Mouse (Mus musculus) embryonic fibroblast, embryonic 13.5 days (primary cell): ENCODE results near the gene Mrc2. TPM values are rescaled to one million over a fixed set of nuclear protein-coding genes. Genes with fewer than 3 reads are reported as not detected.

Experiments used
- H3K27ac ChIP-seq: 2 replicates; pipeline ENCODE4 v1.5.1; 2012; ENCODE audit warnings: low read length, control low read depth, inconsistent platforms; ENCODE audit not compliant: insufficient read depth
- H3K4me1 ChIP-seq: 2 replicates; pipeline ENCODE4 v1.6.1; 2011; ENCODE audit warnings: low read length; ENCODE audit not compliant: control insufficient read depth, insufficient read depth
- H3K4me3 ChIP-seq: 2 replicates; pipeline ENCODE4 v1.5.1; 2011; ENCODE audit warnings: mild to moderate bottlenecking, control low read depth, low read length; ENCODE audit not compliant: insufficient read depth
- CTCF ChIP-seq: IDR thresholded peaks from 2 replicates; pipeline ENCODE4 v1.5.1; 2011; ENCODE audit warnings: mild to moderate bottlenecking, control low read depth, low read length, moderate library complexity, borderline replicate concordance; ENCODE audit not compliant: insufficient read depth
- POLR2A ChIP-seq: IDR thresholded peaks from 2 replicates; pipeline ENCODE4 v1.6.1; 2011; ENCODE audit warnings: low read depth, mild to moderate bottlenecking, control low read depth, low read length, moderate library complexity
- polyA plus RNA-seq: library from polyadenylated mRNA; stranded (reverse); fragments of >200 nt; gene quantifications from 2 replicates; pipeline ENCODE4 v1.2.4, GENCODE M21; 2011; ENCODE audit warnings: low read depth; ENCODE audit not compliant: missing spikeins, insufficient read length

Gene Mrc2
- polyA plus RNA-seq, 1 experiment = 144 TPM

DNA sequence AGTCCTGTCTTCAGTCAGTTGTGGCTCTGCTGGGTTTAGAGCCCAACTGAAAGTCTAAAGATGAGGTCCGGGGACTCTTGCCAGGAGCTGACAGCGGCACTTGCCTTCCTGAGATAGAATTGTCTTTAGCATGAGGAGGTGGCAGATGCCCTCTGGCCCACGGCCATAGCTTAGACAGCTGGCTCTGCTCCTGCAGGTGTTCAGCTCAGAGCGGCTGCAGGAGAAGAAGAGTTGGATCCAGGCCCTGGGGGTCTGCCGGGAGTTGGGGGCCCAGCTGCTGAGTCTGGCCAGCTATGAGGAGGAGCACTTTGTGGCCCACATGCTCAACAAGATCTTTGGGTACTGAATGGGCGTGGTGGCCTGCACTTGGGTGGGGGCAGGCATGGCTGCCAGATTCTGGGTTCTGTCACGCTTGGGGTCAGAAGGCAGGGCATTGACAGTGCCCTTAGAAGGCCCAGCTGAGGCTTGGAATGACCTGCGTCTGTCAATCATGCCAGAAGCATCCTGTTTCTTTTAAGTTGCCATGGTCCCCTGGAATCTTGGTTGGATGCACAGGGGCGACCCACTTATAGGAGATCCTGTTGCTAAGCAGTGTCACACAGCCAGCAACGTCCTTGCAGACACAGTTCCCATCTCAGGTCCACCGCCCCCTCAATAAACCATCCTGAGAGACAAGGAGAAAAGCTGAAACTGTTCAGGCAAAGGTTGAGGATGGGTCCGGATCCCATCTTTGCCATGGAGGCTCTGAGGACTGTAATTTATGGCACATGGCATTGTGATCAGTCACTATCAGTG, 46.4 kb downstream of the Mrc2 start:
- Histone ChIP-seq H3K4me1 (no peaks in the 10 kb centered on the region), H3K27ac (no peak overlapping the region), H3K4me3 (no peak overlapping the region)
- TF ChIP-seq POLR2A (no peak), CTCF (no peak)

DNA sequence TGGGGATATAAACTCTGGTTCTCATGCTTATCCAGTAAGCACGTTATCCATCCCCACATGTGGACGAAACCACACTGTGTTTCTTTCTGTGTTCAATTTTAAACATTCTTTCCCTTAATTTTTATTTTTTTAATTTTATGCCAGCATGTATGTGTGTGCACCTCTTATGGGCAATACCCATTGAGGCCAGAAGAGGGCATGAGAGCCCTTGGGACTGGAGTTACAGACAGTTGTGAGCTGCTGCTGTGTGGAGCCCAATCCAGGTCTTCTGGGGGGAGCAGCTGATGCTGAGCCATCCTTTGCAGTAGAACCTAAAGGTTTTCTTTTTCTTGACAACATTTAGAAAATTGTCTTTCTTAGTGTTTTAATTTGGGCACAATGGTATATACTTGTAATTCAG, 52.8 kb downstream of the Mrc2 start:
- no peak overlapping the region for H3K27ac ChIP-seq
- TF ChIP-seq POLR2A (no peak), CTCF (peak; percentile 33; the same call in 1 of the 2 replicates)
- no peak overlapping the region for H3K4me3 ChIP-seq
- H3K4me1 ChIP-seq = no peaks in the 10 kb centered on the region

DNA sequence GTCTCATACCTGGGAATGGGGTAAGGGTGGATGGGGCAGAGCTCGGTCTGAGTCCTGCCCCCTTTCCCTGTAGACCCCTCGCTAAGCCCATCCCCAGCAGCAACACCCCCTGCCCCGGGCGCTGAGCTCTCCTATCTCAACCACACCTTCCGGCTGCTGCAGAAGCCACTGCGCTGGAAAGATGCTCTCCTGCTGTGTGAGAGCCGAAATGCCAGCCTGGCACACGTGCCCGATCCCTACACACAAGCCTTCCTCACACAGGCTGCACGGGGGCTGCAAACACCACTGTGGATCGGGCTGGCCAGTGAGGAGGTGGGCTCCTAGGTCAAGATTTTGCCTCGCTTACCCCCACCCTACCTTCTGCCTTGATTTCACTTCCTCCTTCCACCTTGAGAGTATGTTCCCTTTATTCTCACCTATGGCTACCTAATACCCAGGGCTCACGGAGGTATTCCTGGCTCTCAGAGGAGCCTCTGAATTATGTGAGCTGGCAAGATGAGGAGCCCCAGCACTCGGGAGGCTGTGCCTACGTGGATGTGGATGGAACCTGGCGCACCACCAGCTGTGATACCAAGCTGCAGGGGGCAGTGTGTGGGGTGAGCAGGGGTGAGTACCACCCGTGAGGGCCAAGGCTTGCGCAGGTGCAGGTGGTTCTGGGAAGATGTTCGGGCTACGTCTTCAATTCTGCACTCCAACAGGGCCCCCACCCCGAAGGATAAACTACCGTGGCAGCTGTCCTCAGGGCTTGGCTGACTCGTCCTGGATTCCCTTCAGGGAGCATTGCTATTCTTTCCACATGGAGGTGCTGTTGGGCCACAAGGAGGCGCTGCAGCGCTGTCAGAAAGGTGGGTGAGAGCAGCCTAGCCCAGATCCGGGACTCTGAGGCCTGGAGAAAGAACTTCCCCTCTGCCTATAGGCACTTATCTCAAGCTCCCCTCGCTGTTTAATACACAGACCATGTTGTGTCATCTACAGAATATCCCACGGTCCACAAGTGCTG, 55.0 kb downstream of the Mrc2 start:
- no peaks in the 10 kb centered on the region for H3K4me1 ChIP-seq

DNA sequence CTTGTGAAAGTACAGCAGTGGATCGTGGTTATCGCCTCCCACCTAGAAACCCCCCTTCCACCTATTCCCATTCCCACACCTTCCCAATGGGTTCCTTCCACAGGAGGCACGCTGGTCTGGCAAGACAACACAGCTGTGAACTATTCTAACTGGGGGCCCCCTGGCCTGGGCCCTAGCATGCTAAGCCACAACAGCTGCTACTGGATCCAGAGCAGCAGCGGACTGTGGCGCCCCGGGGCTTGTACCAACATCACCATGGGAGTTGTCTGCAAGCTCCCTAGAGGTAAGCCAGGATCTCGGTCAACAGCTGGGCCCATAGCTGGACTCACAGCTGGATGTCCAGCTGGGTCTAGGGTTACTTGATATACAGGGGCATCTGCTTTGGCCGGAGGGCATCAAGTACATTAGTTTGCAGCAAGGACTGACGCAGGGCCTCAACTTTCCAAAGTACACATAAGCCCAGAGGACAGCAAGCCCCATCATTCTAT, 56.1 kb downstream of the Mrc2 start:
- Histone ChIP-seq H3K27ac (no peak overlapping the region), H3K4me3 (no peak overlapping the region), H3K4me1 (no peaks in the 10 kb centered on the region)
- TF ChIP-seq CTCF (no peak), POLR2A (no peak)

More for the DNA sequence above, 55.0 kb downstream of the Mrc2 start:
- Histone ChIP-seq H3K4me3 (no peak overlapping the region), H3K27ac (no peak overlapping the region)
- no peak for TF ChIP-seq POLR2A
- TF ChIP-seq CTCF = peak; percentile 71; the same call in 1 of the 2 replicates

DNA sequence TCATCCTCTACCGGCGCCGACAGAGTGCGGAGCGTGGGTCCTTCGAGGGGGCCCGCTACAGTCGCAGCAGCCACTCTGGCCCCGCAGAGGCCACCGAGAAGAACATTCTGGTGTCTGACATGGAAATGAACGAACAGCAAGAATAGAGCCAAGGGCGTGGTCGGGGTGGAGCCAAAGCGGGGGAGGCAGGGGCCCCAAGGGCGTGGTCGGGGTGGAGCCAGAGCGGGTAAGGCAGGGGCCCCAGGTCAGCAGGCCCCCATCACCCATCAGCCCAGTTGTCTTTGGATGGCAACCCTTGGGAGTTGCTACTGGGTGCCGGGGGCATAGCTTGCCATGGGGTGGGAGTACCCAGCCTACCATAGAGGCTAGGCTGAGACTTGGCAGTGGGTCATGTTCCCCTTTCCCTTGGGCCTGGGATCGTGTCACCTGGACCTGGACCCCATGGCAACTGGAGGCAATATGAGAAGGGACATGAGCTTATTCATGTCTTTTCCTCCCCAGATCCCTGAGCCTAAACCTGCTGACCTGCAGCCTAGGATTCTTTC, 57.4 kb downstream of the Mrc2 start:
- no peak for TF ChIP-seq POLR2A
- no peak for TF ChIP-seq CTCF
- no peak overlapping the region for H3K27ac ChIP-seq
- H3K4me3 ChIP-seq = no peak overlapping the region
- no peaks in the 10 kb centered on the region for H3K4me1 ChIP-seq

DNA sequence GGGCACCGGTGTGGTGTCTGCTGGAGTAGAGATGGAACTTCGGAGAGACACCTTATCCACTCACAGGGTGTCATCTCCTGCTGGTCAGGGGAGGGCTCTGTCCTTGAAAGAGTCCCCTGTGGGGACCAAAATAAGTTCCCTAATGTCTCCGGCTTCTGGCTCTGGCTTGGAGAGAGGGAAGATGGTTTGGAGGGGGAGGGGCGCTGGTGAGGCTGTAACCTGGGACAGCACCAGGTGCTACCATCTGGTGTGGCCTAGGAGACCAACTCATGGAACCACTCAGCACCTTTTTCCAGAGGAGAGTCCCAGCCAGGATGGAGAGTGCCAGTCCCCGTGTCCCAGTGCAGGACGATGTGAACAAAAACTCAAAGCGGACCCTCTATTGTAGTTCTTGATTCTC, 58.2 kb downstream of the Mrc2 start:
- H3K4me1 ChIP-seq = no peaks in the 10 kb centered on the region
- no peak for TF ChIP-seq POLR2A
- TF ChIP-seq CTCF = no peak
- H3K27ac ChIP-seq = no peak overlapping the region
- H3K4me3 ChIP-seq = no peak overlapping the region

DNA sequence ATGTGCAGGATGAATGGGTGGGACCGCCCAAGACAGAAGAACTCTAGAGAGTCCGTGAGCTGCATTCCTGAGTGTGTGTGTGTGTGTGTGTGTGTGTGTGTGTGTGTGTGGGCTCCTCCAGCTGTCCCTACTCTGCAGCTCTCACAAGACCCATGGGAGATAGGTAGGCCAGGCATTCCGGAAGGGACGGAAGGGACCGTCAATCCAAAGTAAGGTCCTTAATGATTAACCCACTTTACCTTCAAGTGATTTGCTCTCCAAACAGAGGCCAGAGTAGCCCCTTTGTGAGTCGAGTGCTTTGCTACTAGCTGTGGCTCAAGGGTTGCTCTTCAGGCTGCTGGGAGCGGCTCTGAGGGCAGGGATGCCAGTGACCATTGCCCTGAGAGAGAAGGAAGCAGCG, 59.7 kb downstream of the Mrc2 start:
- TF ChIP-seq CTCF = no peak
- TF ChIP-seq POLR2A = no peak
- Histone ChIP-seq H3K4me3 (no peak overlapping the region), H3K27ac (no peak overlapping the region), H3K4me1 (no peaks in the 10 kb centered on the region)

DNA sequence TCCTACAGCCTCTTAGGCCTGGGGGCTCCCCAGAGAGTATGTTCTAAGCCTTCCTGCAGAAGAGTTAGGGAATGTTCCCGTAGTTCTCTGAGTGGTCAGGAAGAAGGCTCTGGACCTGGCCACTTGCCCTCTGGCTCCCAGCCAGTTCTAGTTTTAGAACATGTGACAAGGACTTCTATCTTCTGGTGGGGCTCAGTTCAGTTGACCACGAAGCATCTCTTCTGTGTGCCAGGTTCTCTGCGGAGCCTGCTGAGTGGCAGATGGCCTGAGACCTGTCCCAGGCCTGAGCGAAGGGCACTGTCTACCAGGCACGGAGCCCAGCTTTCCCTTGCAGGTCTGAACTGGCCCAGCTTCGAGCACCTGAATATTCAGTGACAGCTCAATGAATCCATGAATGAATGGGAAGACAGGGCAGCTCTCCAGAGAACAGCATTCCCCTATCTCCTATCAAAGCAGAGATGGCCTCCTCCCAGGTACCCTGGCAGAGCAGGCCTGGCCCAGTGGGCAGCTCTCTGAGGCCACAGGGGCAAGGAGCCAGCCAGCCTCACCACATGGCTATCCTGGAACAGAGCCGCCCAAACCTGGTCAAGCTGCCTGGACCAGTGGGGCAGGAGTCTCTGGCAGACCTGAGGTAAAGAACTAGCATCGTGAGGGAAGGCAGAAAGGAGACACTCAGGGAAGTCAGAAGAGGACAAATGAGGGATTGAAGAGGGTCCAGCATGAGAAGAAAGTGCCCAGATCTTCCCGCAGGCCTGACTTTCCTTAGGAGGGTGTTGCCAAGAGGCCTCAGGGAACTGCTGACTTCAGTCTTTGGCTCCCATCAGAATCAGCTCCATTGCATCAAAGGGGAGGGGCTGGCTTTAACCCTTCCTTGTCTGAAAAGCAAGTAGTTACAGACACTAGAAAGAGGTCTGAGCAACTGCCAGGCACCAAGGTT, 60.8 kb downstream of the Mrc2 start:
- Histone ChIP-seq H3K4me3 (no peak overlapping the region), H3K4me1 (no peaks in the 10 kb centered on the region), H3K27ac (no peak overlapping the region)
- TF ChIP-seq CTCF (no peak), POLR2A (no peak)
